In genomic region chr3:58485883-58486282, GRCm38 (mm10) we compare ENCODE assay signal across 11 mouse cellular contexts. TPM values are rescaled to one million over a fixed set of nuclear protein-coding genes. Genes with fewer than 3 reads are reported as not detected.
DNase-seq lines count a peak whose midpoint lies in the region; ATAC-seq and TF ChIP-seq lines count a peak whose summit lies in the region.
"Had no signal": no experiment of that assay in that cellular context is flagged by ENCODE, and none has a peak within 500 bp of the region (broad histone marks: within the 10 kb centered on the region; RNA-seq: fewer than 3 reads in every experiment).

No protein-coding gene starts in this region.

- intact Hi-C loops in heart, postnatal 36 days (cut with DNase I) = no loop called here
- intact Hi-C loops in gastrocnemius, postnatal 36 days (cut with DNase I) = loop anchor here (5.0 kb wide), 1 partner anchor 69 kb away; no protein-coding TSS in a partner anchor

- no peak overlapping the region for H3K27ac ChIP-seq in forebrain, postnatal 0 days (ENCODE audit: low read depth, low read length)
- H3K27ac ChIP-seq in forebrain, embryonic 13.5 days = no peak overlapping the region
- no peak overlapping the region for H3K27ac ChIP-seq in testis, adult 2 months (ENCODE audit: control insufficient read depth, insufficient read depth, low read depth, low read length)
- H3K27ac ChIP-seq in liver, postnatal 0 days (ENCODE audit: low read depth) = no peak overlapping the region
- H3K27ac ChIP-seq: hindbrain, embryonic 15.5 days; limb, embryonic 12.5 days had no signal

- no peak for TF ChIP-seq EP300 in liver, postnatal 0 days (IDR thresholded peaks at IDR 0.05; ENCODE audit: low read depth)

- DNase-seq in forebrain, postnatal 0 days = no peak
- no peak for DNase-seq in testis, postnatal 10 days (ENCODE audit: low spot score)
- no peak for DNase-seq in liver, postnatal 0 days
- DNase-seq in right cerebral cortex, adult 2 months (ENCODE audit: low spot score in 2 of 2) = no peak
- no peak for DNase-seq in heart, postnatal 36 days
- DNase-seq in gastrocnemius, postnatal 36 days = no peak
- DNase-seq: cerebellum, adult 9-10 months had no signal

- WGBS in forebrain, postnatal 0 days = 68% methylated on average over 7 of the region's 7 CpGs
- 73% methylated on average over 7 of the region's 7 CpGs for WGBS in forebrain, embryonic 13.5 days
- 70% methylated on average over 7 of the region's 7 CpGs for WGBS in liver, postnatal 0 days (ENCODE audit: insufficient replicate concordance)

- no peak overlapping the region for H3K4me3 ChIP-seq in forebrain, postnatal 0 days (ENCODE audit: low read depth, low read length)
- no peak overlapping the region for H3K4me3 ChIP-seq in forebrain, embryonic 13.5 days
- no peak overlapping the region for H3K4me3 ChIP-seq in testis, adult 2 months (ENCODE audit: control insufficient read depth, low read depth, low read length)
- no peak overlapping the region for H3K4me3 ChIP-seq in liver, postnatal 0 days (ENCODE audit: low read depth, low read length)
- H3K4me3 ChIP-seq: hindbrain, embryonic 15.5 days; limb, embryonic 12.5 days had no signal

- no peak for TF ChIP-seq POLR2A in testis, adult 2 months (IDR thresholded peaks at IDR 0.05; ENCODE audit: control insufficient read depth, low read depth, low read length)

- no peaks in the 10 kb centered on the region for H3K36me3 ChIP-seq in forebrain, postnatal 0 days (ENCODE audit: insufficient read depth)
- no peaks in the 10 kb centered on the region for H3K36me3 ChIP-seq in forebrain, embryonic 13.5 days (ENCODE audit: poor library complexity, severe bottlenecking)
- H3K36me3 ChIP-seq in testis, adult 2 months (ENCODE audit: control insufficient read depth, insufficient read depth, low read length) = no peaks in the 10 kb centered on the region
- H3K36me3 ChIP-seq in liver, postnatal 0 days (replicated peaks; ENCODE audit: insufficient read depth, low read length) = no peaks in the 10 kb centered on the region
- H3K36me3 ChIP-seq: hindbrain, embryonic 15.5 days; limb, embryonic 12.5 days had no signal

- TF ChIP-seq CTCF in forebrain, postnatal 0 days (IDR thresholded peaks at IDR 0.05; ENCODE audit: low read depth) = peak; percentile 22; the same call in 1 of the 2 replicates
- TF ChIP-seq CTCF in testis, adult 2 months (IDR thresholded peaks at IDR 0.05; ENCODE audit: control insufficient read depth, insufficient read depth, insufficient replicate concordance, low read depth, low read length) = peak; percentile 83; the same call in 1 of the 2 replicates
- peak; percentile 74 for TF ChIP-seq CTCF in liver, postnatal 0 days (IDR thresholded peaks at IDR 0.05; ENCODE audit: low read depth)

- H3K9me3 ChIP-seq in forebrain, postnatal 0 days (ENCODE audit: low read length) = no peaks in the 10 kb centered on the region
- no peaks in the 10 kb centered on the region for H3K9me3 ChIP-seq in forebrain, embryonic 13.5 days (replicated peaks)
- peaks cover 5% of the 10 kb centered on the region; the same call in 1 of the 2 replicates for H3K9me3 ChIP-seq in liver, postnatal 0 days (ENCODE audit: low read length)
- H3K9me3 ChIP-seq: hindbrain, embryonic 15.5 days; limb, embryonic 12.5 days had no signal

- no peak for ATAC-seq in forebrain, postnatal 0 days
- no peak for ATAC-seq in forebrain, embryonic 13.5 days
- no peak for ATAC-seq in liver, postnatal 0 days

- no peak overlapping the region for H3K9ac ChIP-seq in forebrain, postnatal 0 days
- H3K9ac ChIP-seq in forebrain, embryonic 13.5 days = no peak overlapping the region
- H3K9ac ChIP-seq in liver, postnatal 0 days (replicated peaks) = no peak overlapping the region
- H3K9ac ChIP-seq: hindbrain, embryonic 15.5 days; limb, embryonic 12.5 days had no signal

- no peaks in the 10 kb centered on the region for H3K27me3 ChIP-seq in forebrain, postnatal 0 days (ENCODE audit: insufficient read depth, low read length)
- no peaks in the 10 kb centered on the region for H3K27me3 ChIP-seq in forebrain, embryonic 13.5 days
- no peaks in the 10 kb centered on the region for H3K27me3 ChIP-seq in testis, adult 2 months (ENCODE audit: control insufficient read depth, insufficient read depth, low read length)
- H3K27me3 ChIP-seq in liver, postnatal 0 days (ENCODE audit: insufficient read depth, low read length) = no peaks in the 10 kb centered on the region
- H3K27me3 ChIP-seq: hindbrain, embryonic 15.5 days; limb, embryonic 12.5 days had no signal

- H3K4me1 ChIP-seq in forebrain, postnatal 0 days (ENCODE audit: insufficient read depth) = no peaks in the 10 kb centered on the region
- no peaks in the 10 kb centered on the region for H3K4me1 ChIP-seq in forebrain, embryonic 13.5 days
- peaks cover 1% of the 10 kb centered on the region; the same call in 1 of the 2 replicates for H3K4me1 ChIP-seq in testis, adult 2 months (ENCODE audit: control insufficient read depth, insufficient read depth, low read length)
- H3K4me1 ChIP-seq in liver, postnatal 0 days (ENCODE audit: insufficient read depth) = no peaks in the 10 kb centered on the region
- H3K4me1 ChIP-seq: hindbrain, embryonic 15.5 days; limb, embryonic 12.5 days had no signal

- no peak overlapping the region for H3K4me2 ChIP-seq in forebrain, postnatal 0 days (ENCODE audit: low read depth)
- H3K4me2 ChIP-seq in forebrain, embryonic 13.5 days = no peak overlapping the region
- H3K4me2 ChIP-seq in liver, postnatal 0 days (ENCODE audit: low read depth, low read length) = no peak overlapping the region
- H3K4me2 ChIP-seq: hindbrain, embryonic 15.5 days; limb, embryonic 12.5 days had no signal

RNA-seq across cellular contexts. Expression of gene Eif2a, which starts 39.7 kb away (rescaled TPM):
- total RNA-seq in forebrain, postnatal 0 days (2014; rRNA removed) = 79.4 and 94.3 TPM in 2 replicates
- polyA plus RNA-seq in forebrain, postnatal 0 days (2015; fragmentation: Nextera tagmentation; extraction: Ambion mirVana) = 41.8 and 44.2 TPM in 2 replicates
- polyA plus RNA-seq in forebrain, embryonic 13.5 days (2015; fragmentation: Nextera tagmentation; extraction: Ambion mirVana) = 53.2 and 54.9 TPM in 2 replicates
- polyA plus RNA-seq in testis, adult 2 months (2012; rRNA removed) = 3.8 and 4.7 TPM in 2 replicates
- 20.1 and 20.6 TPM in 2 replicates for polyA plus RNA-seq in liver, postnatal 0 days (2015; fragmentation: Nextera tagmentation; extraction: Ambion mirVana)
- total RNA-seq in heart, postnatal 36 days (2021) = 10 to 100 TPM; 40.5 to 42.5 TPM
- 10 to 100 TPM; 39.1 to 47.1 TPM for total RNA-seq in gastrocnemius, postnatal 36 days (2021)

RNA-seq across cellular contexts. Expression of gene Serp1, which starts 39.8 kb away (rescaled TPM):
- 45.8 and 49.3 TPM in 2 replicates for total RNA-seq in forebrain, postnatal 0 days (2014; rRNA removed)
- polyA plus RNA-seq in forebrain, postnatal 0 days (2015; fragmentation: Nextera tagmentation; extraction: Ambion mirVana) = 59.5 and 64.5 TPM in 2 replicates
- polyA plus RNA-seq in forebrain, embryonic 13.5 days (2015; fragmentation: Nextera tagmentation; extraction: Ambion mirVana) = 99.0 and 99.3 TPM in 2 replicates
- 28.0 and 30.4 TPM in 2 replicates for polyA plus RNA-seq in testis, adult 2 months (2012; rRNA removed)
- polyA plus RNA-seq in liver, postnatal 0 days (2015; fragmentation: Nextera tagmentation; extraction: Ambion mirVana) = 115 and 118 TPM in 2 replicates
- total RNA-seq in heart, postnatal 36 days (2021) = 10 to 100 TPM; 11.9 to 13.5 TPM
- total RNA-seq in gastrocnemius, postnatal 36 days (2021) = 1 to 10 TPM; 6.5 to 7.1 TPM

Comparison
In these comparisons a context has a peak if more than half of its experiments do, and no peak if none do; other contexts are left out.
1. CTCF ChIP-seq: peak in every context shown above with its lines; median percentile 83 in testis, adult 2 months; 74 in liver, postnatal 0 days; 22 in forebrain, postnatal 0 days.